Mouse (Mus musculus): ENCODE results near the gene Gpr156. TPM values are rescaled to one million over a fixed set of nuclear protein-coding genes. Genes with fewer than 3 reads are reported as not detected.

The Gpr156 gene
- total and polyA plus RNA-seq, 2 experiments from 2014 or later, result 0.10 to 0.34 TPM

DNA sequence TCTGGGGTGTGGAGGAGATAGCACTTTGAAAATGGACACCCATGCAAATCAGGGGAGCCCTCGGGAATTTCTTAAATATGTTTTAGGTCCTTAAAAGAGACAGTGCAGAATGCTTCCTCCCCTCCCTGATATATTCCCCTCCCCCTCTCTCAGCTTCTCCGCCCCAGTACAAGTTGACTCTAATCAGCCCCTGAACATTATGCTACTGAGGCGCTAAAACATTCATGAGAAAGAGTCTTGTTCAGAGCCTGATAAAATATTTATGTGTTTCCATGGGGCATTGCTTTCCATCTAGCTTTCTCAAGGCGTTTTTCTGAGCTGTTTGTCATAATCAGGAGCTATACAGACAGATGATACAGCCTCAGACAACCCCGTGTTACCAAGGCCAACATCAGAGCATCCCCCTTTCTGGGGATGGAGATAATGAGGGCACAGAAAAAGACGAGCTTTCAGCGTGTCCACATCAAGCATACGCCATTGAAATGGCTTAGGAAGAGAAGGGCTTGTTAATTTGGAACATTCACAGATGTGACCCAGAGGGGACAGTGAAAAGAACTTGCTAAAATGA is 4.6 kb downstream of the Gpr156 start:
- Histone ChIP-seq H3K27me3 (ENCODE audit: control insufficient read depth, insufficient read depth, low read length) (no peaks in the 10 kb centered on the region; the same call in 1 of the 2 replicates), H3K9me3 (replicated peaks; ENCODE audit: control insufficient read depth, low read length) (no peaks in the 10 kb centered on the region), H3K4me2 (ENCODE audit: low read depth, low read length) (no peak overlapping the region), H3K36me3 (replicated peaks; ENCODE audit: control insufficient read depth, insufficient read depth, low read length) (no peaks in the 10 kb centered on the region), H3K9ac (replicated peaks; ENCODE audit: low read depth, low read length) (no peak overlapping the region), H3K27ac (ENCODE audit: low read depth) (no peak overlapping the region), H3K4me3 (ENCODE audit: low read depth, low read length) (no peak overlapping the region), H3K4me1 (ENCODE audit: control insufficient read depth, insufficient read depth) (no peaks in the 10 kb centered on the region)
- WGBS, result 58% methylated on average over 8 of the region's 8 CpGs
- DNase-seq (ENCODE audit: low spot score) (no peak), ATAC-seq (ENCODE audit: insufficient read depth, low read depth) (no peak)
- TF ChIP-seq CTCF (IDR thresholded peaks at IDR 0.05; ENCODE audit: low read depth) (no peak), EP300 (IDR thresholded peaks at IDR 0.05; ENCODE audit: low read depth) (no peak)

DNA sequence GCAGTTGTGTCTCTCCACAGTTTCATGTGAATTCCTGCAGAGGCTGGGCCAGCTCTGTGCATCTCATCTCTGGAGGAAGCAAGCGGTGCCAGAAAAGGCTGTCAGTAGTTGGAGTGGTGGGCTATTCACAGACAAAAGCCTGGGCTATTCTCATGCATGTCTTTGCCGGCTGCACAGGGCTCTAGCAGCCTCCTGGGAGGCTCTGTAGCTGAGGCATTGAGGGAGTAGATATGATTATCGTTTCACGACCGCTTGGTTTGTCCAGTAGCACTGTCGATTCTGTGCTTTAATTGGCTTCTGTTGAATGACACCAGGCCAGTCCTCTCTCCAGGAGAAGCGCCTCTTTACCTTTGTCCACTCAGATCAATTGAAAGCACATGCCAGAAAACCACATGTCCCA is 9.8 kb downstream of the Gpr156 start:
- no peaks in the 10 kb centered on the region for H3K27me3 ChIP-seq (ENCODE audit: control insufficient read depth, insufficient read depth, low read length)
- H3K4me2 ChIP-seq (ENCODE audit: low read depth, low read length), result no peak overlapping the region; the same call in 1 of the 2 replicates
- DNase-seq (ENCODE audit: low spot score) (no peak), ATAC-seq (ENCODE audit: insufficient read depth, low read depth) (no peak)
- 27% methylated on average over 7 of the region's 7 CpGs for WGBS
- no peak overlapping the region for H3K27ac ChIP-seq (ENCODE audit: low read depth)
- H3K9ac ChIP-seq (replicated peaks; ENCODE audit: low read depth, low read length), result no peak overlapping the region
- no peaks in the 10 kb centered on the region for H3K36me3 ChIP-seq (replicated peaks; ENCODE audit: control insufficient read depth, insufficient read depth, low read length)
- H3K4me3 ChIP-seq (ENCODE audit: low read depth, low read length), result no peak overlapping the region
- no peak for TF ChIP-seq CTCF (IDR thresholded peaks at IDR 0.05; ENCODE audit: low read depth)
- TF ChIP-seq EP300 (IDR thresholded peaks at IDR 0.05; ENCODE audit: low read depth), result no peak
- H3K4me1 ChIP-seq (ENCODE audit: control insufficient read depth, insufficient read depth), result no peaks in the 10 kb centered on the region
- no peaks in the 10 kb centered on the region for H3K9me3 ChIP-seq (replicated peaks; ENCODE audit: control insufficient read depth, low read length)

DNA sequence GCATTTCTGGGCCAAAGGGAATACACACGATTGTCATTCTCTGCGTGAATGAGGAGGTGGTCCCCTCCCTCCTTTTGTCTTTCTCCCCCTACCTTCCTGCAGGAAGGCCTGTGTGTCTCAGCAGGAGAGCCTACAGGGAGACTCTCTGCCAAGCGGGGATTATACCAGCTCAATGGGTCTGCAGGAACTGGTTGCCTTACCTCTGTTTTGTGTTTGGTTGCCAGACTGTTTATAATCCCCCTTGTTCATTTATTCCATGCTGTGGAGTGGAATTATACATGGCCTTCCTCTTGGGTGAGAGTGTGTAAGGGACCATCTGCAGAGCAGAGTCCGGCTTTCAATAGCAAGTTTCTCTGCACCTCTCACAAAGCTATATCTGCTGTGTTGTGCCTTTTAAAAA is 10.8 kb downstream of the Gpr156 start:
- Histone ChIP-seq H3K27ac (ENCODE audit: low read depth) (no peak overlapping the region), H3K4me3 (ENCODE audit: low read depth, low read length) (no peak overlapping the region), H3K36me3 (replicated peaks; ENCODE audit: control insufficient read depth, insufficient read depth, low read length) (no peaks in the 10 kb centered on the region), H3K4me1 (ENCODE audit: control insufficient read depth, insufficient read depth) (no peaks in the 10 kb centered on the region), H3K9me3 (replicated peaks; ENCODE audit: control insufficient read depth, low read length) (0 out of 2 replicates have a peak, but pooled peaks cover under 1% of the 10 kb centered on the region), H3K4me2 (ENCODE audit: low read depth, low read length) (no peak overlapping the region), H3K27me3 (ENCODE audit: control insufficient read depth, insufficient read depth, low read length) (no peaks in the 10 kb centered on the region), H3K9ac (replicated peaks; ENCODE audit: low read depth, low read length) (no peak overlapping the region)
- DNase-seq (ENCODE audit: low spot score), result no peak
- no peak for ATAC-seq (ENCODE audit: insufficient read depth, low read depth)
- WGBS, result 65% methylated on average over 4 of the region's 4 CpGs
- TF ChIP-seq CTCF (IDR thresholded peaks at IDR 0.05; ENCODE audit: low read depth) (no peak), EP300 (IDR thresholded peaks at IDR 0.05; ENCODE audit: low read depth) (no peak)

DNA sequence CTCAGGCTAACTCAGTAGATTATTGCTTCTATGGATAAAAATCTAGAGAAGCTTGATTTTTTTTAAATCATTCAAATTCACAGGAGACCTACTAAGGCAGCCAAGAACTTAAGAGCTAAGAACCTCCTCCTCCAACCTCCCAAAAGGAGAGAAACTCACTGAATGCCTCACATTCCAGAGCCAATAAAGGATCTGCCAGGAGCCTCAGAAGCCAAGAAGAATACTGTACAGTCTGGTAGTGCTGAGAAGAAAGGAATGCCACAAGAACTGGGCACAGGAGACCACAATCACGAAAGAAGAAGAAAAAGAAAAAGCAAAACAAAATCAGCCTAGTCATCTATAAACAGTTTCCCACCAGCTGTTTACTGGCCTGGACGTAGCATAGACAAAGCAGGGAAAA is 12.7 kb downstream of the Gpr156 start:
- H3K4me2 ChIP-seq (ENCODE audit: low read depth, low read length), result no peak overlapping the region
- H3K9me3 ChIP-seq (replicated peaks; ENCODE audit: control insufficient read depth, low read length), result 0 out of 2 replicates have a peak, but pooled peaks cover 4% of the 10 kb centered on the region
- TF ChIP-seq CTCF (IDR thresholded peaks at IDR 0.05; ENCODE audit: low read depth), result no peak
- TF ChIP-seq EP300 (IDR thresholded peaks at IDR 0.05; ENCODE audit: low read depth), result no peak
- H3K27me3 ChIP-seq (ENCODE audit: control insufficient read depth, insufficient read depth, low read length), result no peaks in the 10 kb centered on the region
- ATAC-seq (ENCODE audit: insufficient read depth, low read depth) (no peak), DNase-seq (ENCODE audit: low spot score) (no peak)
- WGBS, result 68% methylated on average over 2 of the region's 2 CpGs
- H3K27ac ChIP-seq (ENCODE audit: low read depth), result no peak overlapping the region
- H3K4me3 ChIP-seq (ENCODE audit: low read depth, low read length), result no peak overlapping the region
- no peaks in the 10 kb centered on the region for H3K36me3 ChIP-seq (replicated peaks; ENCODE audit: control insufficient read depth, insufficient read depth, low read length)
- no peak overlapping the region for H3K9ac ChIP-seq (replicated peaks; ENCODE audit: low read depth, low read length)
- H3K4me1 ChIP-seq (ENCODE audit: control insufficient read depth, insufficient read depth), result no peaks in the 10 kb centered on the region

DNA sequence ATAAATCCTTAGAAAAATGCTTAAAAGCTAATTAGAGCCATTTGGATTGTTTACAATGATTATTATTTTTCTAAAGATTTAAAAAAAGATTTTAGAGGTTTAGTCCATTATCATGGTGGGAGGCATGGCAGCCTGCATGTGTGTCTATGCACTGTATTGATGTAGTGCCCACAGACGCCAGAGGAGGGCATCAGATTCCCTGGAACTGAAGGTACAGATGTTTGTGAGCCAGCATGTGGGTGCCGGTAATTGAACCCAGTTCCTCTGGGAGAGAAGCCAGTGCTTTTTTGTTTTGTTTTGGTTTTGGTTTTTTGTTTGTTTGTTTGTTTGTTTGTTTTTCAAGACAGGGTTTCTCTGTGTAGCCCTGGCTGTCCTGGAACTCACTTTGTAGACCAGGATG is 13.3 kb downstream of the Gpr156 start:
- H3K27me3 ChIP-seq (ENCODE audit: control insufficient read depth, insufficient read depth, low read length), result no peaks in the 10 kb centered on the region
- no peak for ATAC-seq (ENCODE audit: insufficient read depth, low read depth)
- TF ChIP-seq CTCF (IDR thresholded peaks at IDR 0.05; ENCODE audit: low read depth) (no peak), EP300 (IDR thresholded peaks at IDR 0.05; ENCODE audit: low read depth) (no peak)
- DNase-seq (ENCODE audit: low spot score), result no peak
- H3K27ac ChIP-seq (ENCODE audit: low read depth), result no peak overlapping the region
- H3K36me3 ChIP-seq (replicated peaks; ENCODE audit: control insufficient read depth, insufficient read depth, low read length), result no peaks in the 10 kb centered on the region
- no peak overlapping the region for H3K4me3 ChIP-seq (ENCODE audit: low read depth, low read length)
- no peak overlapping the region for H3K9ac ChIP-seq (replicated peaks; ENCODE audit: low read depth, low read length)
- H3K9me3 ChIP-seq (replicated peaks; ENCODE audit: control insufficient read depth, low read length), result 0 out of 2 replicates have a peak, but pooled peaks cover 4% of the 10 kb centered on the region
- no peak overlapping the region for H3K4me2 ChIP-seq (ENCODE audit: low read depth, low read length)
- WGBS, result 80% methylated on average over 2 of the region's 2 CpGs
- H3K4me1 ChIP-seq (ENCODE audit: control insufficient read depth, insufficient read depth), result no peaks in the 10 kb centered on the region

DNA sequence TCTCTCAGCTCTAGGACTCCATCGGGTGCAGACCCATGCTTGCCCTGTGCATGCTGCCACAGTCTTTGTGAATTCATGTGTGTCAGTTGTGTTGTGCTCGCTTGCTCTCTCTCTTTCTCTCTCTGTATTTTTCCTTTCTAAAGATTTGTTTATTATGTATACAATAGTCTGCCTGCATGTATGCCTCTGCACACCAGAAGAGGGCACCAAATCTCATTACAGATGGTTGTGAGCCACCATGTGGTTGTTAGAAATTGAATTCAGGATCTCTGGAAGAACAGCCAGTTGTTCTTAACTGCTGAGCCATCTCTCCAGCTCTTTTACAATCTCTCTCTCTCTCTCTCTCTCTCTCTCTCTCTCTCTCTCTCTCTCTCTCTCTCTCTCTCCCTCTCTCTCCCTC is 18.6 kb downstream of the Gpr156 start:
- ATAC-seq (ENCODE audit: insufficient read depth, low read depth), result no peak

More for the DNA sequence above, 18.6 kb downstream of the Gpr156 start:
- Histone ChIP-seq H3K9me3 (replicated peaks; ENCODE audit: control insufficient read depth, low read length) (0 out of 2 replicates have a peak, but pooled peaks cover 4% of the 10 kb centered on the region), H3K27me3 (ENCODE audit: control insufficient read depth, insufficient read depth, low read length) (no peaks in the 10 kb centered on the region), H3K36me3 (replicated peaks; ENCODE audit: control insufficient read depth, insufficient read depth, low read length) (no peaks in the 10 kb centered on the region), H3K9ac (replicated peaks; ENCODE audit: low read depth, low read length) (no peak overlapping the region), H3K4me1 (ENCODE audit: control insufficient read depth, insufficient read depth) (no peaks in the 10 kb centered on the region), H3K27ac (ENCODE audit: low read depth) (no peak overlapping the region), H3K4me2 (ENCODE audit: low read depth, low read length) (no peak overlapping the region), H3K4me3 (ENCODE audit: low read depth, low read length) (no peak overlapping the region)
- 86% methylated on average over 2 of the region's 2 CpGs for WGBS
- no peak for DNase-seq (ENCODE audit: low spot score)
- TF ChIP-seq EP300 (IDR thresholded peaks at IDR 0.05; ENCODE audit: low read depth) (no peak), CTCF (IDR thresholded peaks at IDR 0.05; ENCODE audit: low read depth) (no peak)

All from heart, postnatal 0 days (tissue).